Mouse (Mus musculus) spleen, adult 2 months (tissue): ENCODE data around the gene Chrm1. TPM values are rescaled to one million over a fixed set of nuclear protein-coding genes. Genes with fewer than 3 reads are reported as not detected.

Experiments used
- DNase-seq, 2 experiments: peaks; one replicate each; pipeline versions ENCODE4 v3.0.0 to v3.0.0-alpha.2; 2012 to 2021; ENCODE audit warnings: low spot score in 2 of 2, low read depth in 1 of 2
- H3K27ac ChIP-seq: fragments of 200-500 bp; 2 replicates; pipeline ENCODE4 v1.5.1; 2012; ENCODE audit warnings: low read length, inconsistent platforms; ENCODE audit not compliant: insufficient read depth
- H3K27me3 ChIP-seq: fragments of 200-500 bp; 2 replicates; pipeline ENCODE4 v1.6.1; 2012; ENCODE audit warnings: mild to moderate bottlenecking, moderate library complexity, low read length, inconsistent platforms; ENCODE audit not compliant: control insufficient read depth, insufficient read depth
- H3K36me3 ChIP-seq: fragments of 200-500 bp; 2 replicates; pipeline ENCODE4 v1.6.1; 2012; ENCODE audit warnings: mild to moderate bottlenecking, low read length, inconsistent platforms; ENCODE audit not compliant: control insufficient read depth, insufficient read depth
- H3K4me1 ChIP-seq: fragments of 200-500 bp; 2 replicates; pipeline ENCODE4 v1.6.1; 2011; ENCODE audit warnings: inconsistent platforms; ENCODE audit not compliant: control insufficient read depth, insufficient read depth, insufficient read length
- H3K4me3 ChIP-seq: fragments of 200-500 bp; 2 replicates; pipeline ENCODE4 v1.5.1; 2011; ENCODE audit warnings: mild to moderate bottlenecking, inconsistent platforms; ENCODE audit not compliant: insufficient read depth, insufficient read length; ENCODE audit errors: extremely low read depth
- CTCF ChIP-seq: fragments of 200-500 bp; IDR thresholded peaks from 2 replicates; pipeline ENCODE4 v1.5.1; 2011; ENCODE audit warnings: mild to moderate bottlenecking, inconsistent platforms; ENCODE audit not compliant: insufficient read depth, insufficient read length, insufficient replicate concordance; ENCODE audit errors: extremely low read depth
- POLR2A ChIP-seq: fragments of 200-500 bp; IDR thresholded peaks from 2 replicates; pipeline ENCODE4 v1.6.1; 2011; ENCODE audit warnings: low read depth, low read length, inconsistent platforms
- WGBS: fragments of 180-500 bp; shearing (Covaris S2); methylation state at CpG from one replicate; pipeline ENCODE4 v1.1.7; 2018; 5-methylcytosine and 5-hydroxymethylcytosine counted together
- polyA plus RNA-seq: library from polyadenylated mRNA; depleted of rRNA; stranded (reverse); fragments of >200 nt; gene quantifications from 2 replicates; pipeline ENCODE4 v1.2.3, GENCODE M21; 2012

The Chrm1 gene
- polyA plus RNA-seq, 1 experiment, result 0.07 TPM

- 22% methylated on average over 4 of the region's 4 CpGs for WGBS
- peaks cover 36% of the 10 kb centered on the region for H3K36me3 ChIP-seq
- H3K27ac ChIP-seq, result peak overlapping the region; percentile 71
- H3K4me3 ChIP-seq, result peak overlapping the region; percentile 44
- H3K4me1 ChIP-seq, result peaks cover 6% of the 10 kb centered on the region; the same call in 1 of the 2 replicates
- TF ChIP-seq POLR2A (no peak), CTCF (no peak)
- no peaks in the 10 kb centered on the region for H3K27me3 ChIP-seq
- DNase-seq, result no peak
Observed at GRCm38 (mm10) chr19:8711506-8711905, 47.9 kb downstream of the Chrm1 start.

- 21% methylated on average over 10 of the region's 10 CpGs for WGBS
- Histone ChIP-seq H3K27me3 (no peaks in the 10 kb centered on the region), H3K4me1 (peaks cover 6% of the 10 kb centered on the region; the same call in 1 of the 2 replicates), H3K27ac (peak overlapping the region; percentile 89), H3K36me3 (peaks cover 32% of the 10 kb centered on the region), H3K4me3 (peak overlapping the region; percentile 92)
- TF ChIP-seq POLR2A (no peak), CTCF (no peak)
- peak; percentile 64 to 86 for DNase-seq
Observed at GRCm38 (mm10) chr19:8711949-8712869, 48.6 kb downstream of the Chrm1 start.

GRCm38 (mm10) chr19:8712870-8713305, 49.3 kb downstream of the Chrm1 start:
- Histone ChIP-seq H3K36me3 (peaks cover 28% of the 10 kb centered on the region), H3K4me1 (peaks cover 6% of the 10 kb centered on the region; the same call in 1 of the 2 replicates), H3K27me3 (no peaks in the 10 kb centered on the region), H3K4me3 (peak overlapping the region; percentile 92), H3K27ac (peak overlapping the region; percentile 89)
- under 1% methylated on average over 13 of the region's 13 CpGs for WGBS
- TF ChIP-seq CTCF (no peak), POLR2A (no peak)
- peak; percentile 44 to 73 for DNase-seq

GRCm38 (mm10) chr19:8713306-8713996, 49.9 kb downstream of the Chrm1 start:
- H3K27ac ChIP-seq, result peak overlapping the region; percentile 89
- TF ChIP-seq CTCF (peak; percentile 75; the same call in 1 of the 2 replicates), POLR2A (peak; percentile 98)
- peak; percentile 77 to 96 for DNase-seq

GRCm38 (mm10) chr19:8713997-8714652, 50.5 kb downstream of the Chrm1 start:
- peak overlapping the region; percentile 92 for H3K4me3 ChIP-seq
- DNase-seq, result no peak
- H3K4me1 ChIP-seq, result peaks cover 6% of the 10 kb centered on the region; the same call in 1 of the 2 replicates
- H3K36me3 ChIP-seq, result peaks cover 17% of the 10 kb centered on the region
- 11% methylated on average over 13 of the region's 13 CpGs for WGBS
- peak overlapping the region; percentile 89 for H3K27ac ChIP-seq
- no peak for TF ChIP-seq CTCF
- no peak for TF ChIP-seq POLR2A
- H3K27me3 ChIP-seq, result no peaks in the 10 kb centered on the region

More at GRCm38 (mm10) chr19:8713306-8713996, 49.9 kb downstream of the Chrm1 start:
- WGBS, result under 1% methylated on average over 51 of the region's 51 CpGs
- H3K36me3 ChIP-seq, result peaks cover 23% of the 10 kb centered on the region
- peaks cover 6% of the 10 kb centered on the region; the same call in 1 of the 2 replicates for H3K4me1 ChIP-seq
- H3K4me3 ChIP-seq, result peak overlapping the region; percentile 92
- H3K27me3 ChIP-seq, result no peaks in the 10 kb centered on the region

GRCm38 (mm10) chr19:8714653-8715481, 51.3 kb downstream of the Chrm1 start:
- no peaks in the 10 kb centered on the region for H3K27me3 ChIP-seq
- peaks cover 6% of the 10 kb centered on the region; the same call in 1 of the 2 replicates for H3K4me1 ChIP-seq
- no peak overlapping the region for H3K27ac ChIP-seq
- WGBS, result 77% methylated on average over 10 of the region's 10 CpGs
- peaks cover 10% of the 10 kb centered on the region for H3K36me3 ChIP-seq
- DNase-seq, result no peak
- TF ChIP-seq CTCF (no peak), POLR2A (no peak)
- no peak overlapping the region for H3K4me3 ChIP-seq
